Mouse (Mus musculus) central nervous system, embryonic 11.5 days (tissue): ENCODE measurements around the gene Ceacam12. TPM values are rescaled to one million over a fixed set of nuclear protein-coding genes. Genes with fewer than 3 reads are reported as not detected.

Source experiments
- polyA plus RNA-seq: library from polyadenylated mRNA; depleted of rRNA; stranded (reverse); fragments of >200 nt; gene quantifications from 2 replicates; pipeline ENCODE4 v1.2.3, GENCODE M21; 2012; rRNA removed

Gene Ceacam12
- 0.47 TPM in 1 of 2 replicates, not detected in the other for polyA plus RNA-seq

DNA sequence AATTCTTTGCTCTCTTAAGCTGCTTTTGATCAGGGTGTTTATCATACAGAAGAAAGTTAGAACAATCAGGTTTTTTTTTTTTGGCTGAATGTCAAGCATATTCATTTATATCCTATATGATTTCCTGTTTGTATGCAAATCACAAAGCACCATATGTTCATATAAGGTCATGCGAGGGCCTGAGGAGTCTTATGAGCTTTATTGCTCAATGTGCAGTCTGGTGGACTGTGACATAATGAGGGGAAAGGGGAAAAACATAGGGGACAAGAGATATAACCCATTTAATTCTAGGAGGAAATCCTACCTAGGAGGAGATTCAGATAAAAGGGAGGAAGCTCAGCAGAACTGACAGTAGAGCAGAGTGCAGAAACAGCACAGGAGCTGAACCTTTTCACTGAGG lies at the start of gene Ceacam12:
TSS of gene Ceacam12 (plus strand) at position 301 of the 400 bp plus-strand sequence.

Other genes starting within 250 kb of the Ceacam12 start
- gene Gm5155, start 194.2 kb upstream of the Ceacam12 start, polyA plus RNA-seq: 0.05 TPM in 1 of 2 replicates, not detected in the other
- 0.56 TPM in 1 of 2 replicates, not detected in the other for gene Ceacam11, start 93.8 kb upstream of the Ceacam12 start, polyA plus RNA-seq
- gene Ceacam13, start 56.0 kb upstream of the Ceacam12 start, polyA plus RNA-seq: not detected in 2 replicates
- gene Igfl3, start 110.6 kb downstream of the Ceacam12 start, polyA plus RNA-seq: not detected in 2 replicates
- gene Mill1, start 179.4 kb downstream of the Ceacam12 start, polyA plus RNA-seq: not detected in 2 replicates